Mouse (Mus musculus): Measurements from ENCODE around the gene Tex14.

- no peak for TF ChIP-seq CTCF (IDR thresholded peaks at IDR 0.05; ENCODE audit: extremely low read depth, insufficient read depth, low read length)
- TF ChIP-seq POLR2A (IDR thresholded peaks at IDR 0.05; ENCODE audit: extremely low read depth, insufficient read depth, low read length): no peak
These were observed 6.5 kb upstream of the Tex14 start for GRCm38 (mm10) chr11:87398402-87398801.

Measured in cortical plate, adult 2 months (tissue).